Mouse (Mus musculus) kidney, adult 8-10 months (tissue): ENCODE results near the gene Clpx.
A peak's percentile ranks its signal among the peaks of the same experiment; 100 is the strongest.
"Not testable (repeated sequence)": the region's sequence is repeated elsewhere in the genome, so short reads cannot be mapped to it uniquely, and the experiment has no call there.

Source experiments
- DNase-seq, 2 experiments: peaks; one replicate each; pipeline ENCODE4 v3.0.0; 2022

The Clpx gene

DNA sequence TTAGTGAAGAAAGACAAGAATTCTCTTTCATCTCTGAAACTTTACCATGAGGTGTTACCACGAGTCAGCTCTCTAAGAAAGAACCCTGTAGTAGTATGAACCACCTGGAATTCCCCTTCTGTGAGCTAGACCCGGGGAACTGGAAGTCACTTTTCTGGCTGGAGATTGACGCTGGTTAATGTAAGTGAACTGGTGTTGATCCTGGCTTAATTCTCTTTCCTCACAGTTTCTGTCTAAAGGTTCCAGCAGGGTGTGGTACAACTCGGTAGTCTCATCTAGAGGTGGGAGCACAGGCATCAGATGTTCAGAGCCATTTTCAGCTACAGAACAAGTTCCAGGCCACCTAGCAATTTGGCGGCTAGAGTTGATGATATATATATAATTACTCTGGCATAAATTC is 941 bp upstream of the Clpx start:
- DNase-seq = no peak

DNA sequence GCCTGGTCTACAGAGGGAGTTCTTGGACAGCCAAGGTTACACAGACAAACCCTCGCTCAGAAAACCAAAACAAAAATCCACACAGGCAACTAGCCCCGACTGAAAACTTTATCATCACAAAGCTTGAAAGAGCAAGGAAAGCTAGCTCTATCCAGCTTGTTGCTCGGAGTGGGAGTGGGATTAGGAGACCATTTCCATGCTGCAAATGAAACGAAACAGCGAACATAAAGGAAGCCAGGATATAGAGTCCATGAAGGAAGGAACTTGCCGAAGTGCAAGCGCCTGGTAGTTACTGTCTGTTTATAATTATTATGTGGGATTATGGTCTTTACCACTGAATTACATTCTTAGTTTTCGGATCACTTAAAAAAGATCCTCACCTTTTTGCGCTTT is 484 bp upstream of the Clpx start:
- no peak for DNase-seq

DNA sequence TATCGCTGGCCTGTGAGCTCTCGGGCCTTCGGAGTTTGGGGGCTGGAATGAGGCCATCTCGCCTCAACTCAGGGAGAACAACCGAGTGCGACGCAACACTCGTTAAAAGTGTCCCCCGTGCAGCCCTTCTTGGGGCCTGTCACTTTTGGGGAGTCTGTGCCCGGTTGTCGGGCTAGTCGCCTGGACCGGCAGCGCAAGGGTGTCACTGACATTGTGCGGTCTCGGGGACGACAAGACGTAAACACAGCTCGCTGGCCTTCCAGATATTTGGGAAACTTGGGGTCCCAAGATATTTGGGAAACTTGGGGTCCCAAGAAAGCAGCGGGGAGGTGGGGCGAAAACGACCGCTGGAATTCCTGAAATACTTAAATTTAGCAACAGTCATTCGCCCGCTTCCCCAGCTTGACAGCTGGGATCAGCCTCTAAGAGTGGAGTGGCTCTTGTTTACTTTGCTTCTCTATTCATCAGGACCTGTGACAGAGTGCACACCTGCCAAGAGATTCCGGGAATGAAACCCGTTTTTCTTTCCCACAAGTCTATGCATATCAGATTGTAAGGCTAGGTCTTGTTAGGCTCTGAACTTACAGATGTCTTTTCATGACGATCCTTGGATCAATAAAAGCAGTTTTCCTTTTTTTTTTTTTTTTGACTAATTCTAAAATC is 787 bp downstream of the Clpx start:
- no peak for DNase-seq

DNA sequence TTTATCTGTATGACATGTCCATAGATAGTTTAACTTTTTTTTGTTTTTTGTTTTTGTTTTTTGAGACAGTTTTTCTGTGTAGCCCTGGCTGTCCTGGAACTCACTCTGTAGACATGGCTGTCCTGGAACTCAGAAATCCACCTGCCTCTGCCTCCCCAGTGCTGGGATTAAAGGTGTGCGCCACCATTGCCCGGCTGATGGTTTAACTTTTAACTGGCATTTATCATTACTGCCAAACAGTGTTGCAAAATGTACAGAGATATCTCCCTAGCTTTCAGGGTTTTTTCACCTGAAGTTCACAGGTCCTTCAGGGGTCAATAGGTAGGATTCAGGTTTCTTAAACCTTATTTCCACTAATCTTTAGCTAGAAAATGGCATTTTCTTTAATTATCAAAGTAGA is 3.0 kb downstream of the Clpx start:
- DNase-seq = peak in 1 of 2 experiments; percentile 43

DNA sequence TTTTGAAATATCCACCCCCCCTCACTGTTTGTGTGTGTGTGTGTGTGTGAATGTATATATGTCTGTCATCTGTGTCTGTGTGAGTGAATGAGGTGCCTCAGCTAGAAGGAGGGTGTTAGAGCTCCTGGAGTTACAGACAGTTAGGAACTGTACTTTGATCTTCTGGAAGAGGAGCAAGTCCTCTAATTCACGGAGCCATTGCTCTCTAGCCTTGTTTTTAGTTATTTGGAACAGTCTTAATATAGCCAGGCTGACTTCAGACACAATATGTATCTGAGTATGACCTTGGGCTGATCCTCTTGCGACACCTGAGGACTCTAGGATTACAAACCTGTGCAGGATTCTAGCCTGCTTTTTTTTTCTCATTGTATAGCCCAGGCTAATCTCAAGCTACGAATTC is 4.7 kb downstream of the Clpx start:
- DNase-seq = no peak

- no peak for DNase-seq
Observed at GRCm38 (mm10) chr9:65299650-65300049, 5.6 kb downstream of the Clpx start.

- DNase-seq = no peak
Observed at GRCm38 (mm10) chr9:65302327-65302983, 8.4 kb downstream of the Clpx start.

GRCm38 (mm10) chr9:65303586-65303985 is 9.5 kb downstream of the Clpx start:
- no peak for DNase-seq

DNA sequence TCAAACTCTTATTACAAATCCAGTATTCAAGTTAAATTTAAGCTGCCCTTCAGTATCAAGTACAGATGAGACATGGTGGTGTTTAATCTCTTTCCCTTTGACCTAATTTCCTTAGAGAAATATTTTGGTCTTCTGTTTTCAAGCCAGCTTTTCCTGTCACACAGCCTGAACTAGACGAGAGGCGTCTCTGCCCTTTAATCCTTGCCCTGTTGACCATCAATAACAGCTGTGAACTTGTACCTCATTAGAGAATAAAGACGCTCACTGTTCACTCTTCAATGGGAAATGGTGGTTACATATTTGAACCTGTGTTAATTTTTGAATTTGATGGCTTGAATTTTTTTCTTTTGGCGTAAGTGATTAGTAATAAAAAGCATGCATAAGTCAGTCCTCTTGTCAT is 10.2 kb downstream of the Clpx start:
- peak; percentile 53 to 72 for DNase-seq

GRCm38 (mm10) chr9:65306672-65307071 is 12.6 kb downstream of the Clpx start:
- peak; percentile 64 to 80 for DNase-seq

DNA sequence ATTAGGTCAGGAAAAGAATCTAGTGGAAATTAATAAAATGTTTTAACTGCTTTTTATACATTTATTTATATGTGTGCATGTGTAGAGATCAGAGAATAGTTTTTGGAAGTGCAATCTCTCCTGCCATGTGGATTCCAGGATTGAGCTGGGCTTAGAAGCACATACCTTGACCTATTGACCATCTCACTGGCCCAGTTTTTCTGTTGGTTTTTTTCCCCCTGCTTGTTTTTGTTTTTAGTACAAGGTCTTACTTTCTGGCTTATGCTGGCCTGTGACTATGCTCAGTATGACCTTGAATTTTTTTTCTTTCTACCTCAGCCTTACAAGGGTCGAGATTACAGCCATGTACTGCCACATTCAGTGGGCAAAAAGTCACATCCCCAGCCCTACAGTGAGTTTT is 14.0 kb downstream of the Clpx start:
- no peak for DNase-seq

DNA sequence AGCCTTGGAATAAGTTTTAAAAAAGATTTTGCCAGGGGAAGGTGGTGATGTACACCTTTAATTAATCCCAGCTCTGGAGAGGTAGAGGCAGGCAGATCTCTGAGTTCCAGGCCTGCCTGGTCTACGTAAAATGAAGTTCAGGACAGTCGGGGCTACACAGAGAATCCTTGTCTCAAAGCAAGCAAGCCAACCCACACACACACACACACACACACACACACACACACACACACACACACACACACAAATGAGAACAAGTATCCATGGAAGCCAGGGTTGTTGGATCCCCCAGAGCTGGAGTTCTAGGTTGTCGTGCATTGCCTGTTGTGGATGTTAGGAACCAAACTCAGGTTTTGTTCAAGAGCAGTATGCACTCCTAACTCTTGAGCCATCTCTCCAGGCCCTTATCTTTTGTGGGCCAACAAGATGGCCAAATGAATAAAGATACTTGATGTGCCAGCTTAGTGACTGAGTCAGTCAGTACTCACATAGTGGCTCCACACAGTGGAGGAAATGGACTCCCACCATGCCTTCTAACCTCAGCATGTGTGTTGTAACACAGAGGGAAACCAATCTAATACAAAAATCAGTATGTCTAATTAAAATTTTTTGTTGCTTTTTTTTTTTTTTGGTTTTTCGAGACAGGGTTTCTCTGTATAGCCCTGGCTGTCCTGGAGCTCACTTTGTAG is 18.8 kb downstream of the Clpx start:
- DNase-seq = no peak

DNA sequence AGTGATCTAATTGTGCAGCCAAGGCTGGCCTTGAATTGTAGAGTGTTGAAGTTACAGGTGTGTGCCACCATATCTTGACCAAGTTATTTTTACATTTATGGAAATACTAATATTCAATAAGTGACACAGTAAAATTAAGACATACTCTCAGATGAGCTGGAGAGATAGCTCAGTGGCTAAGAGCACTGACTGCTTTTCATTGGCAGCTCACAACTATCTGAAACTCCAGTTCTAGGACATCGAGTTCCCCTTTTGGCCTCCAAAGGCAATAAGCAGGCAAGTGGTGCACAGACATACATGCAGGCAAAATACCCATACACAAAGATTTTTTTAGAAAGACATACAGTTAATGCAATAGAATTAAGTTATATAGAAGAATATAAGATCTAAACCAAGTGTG is 19.8 kb downstream of the Clpx start:
- no peak for DNase-seq

GRCm38 (mm10) chr9:65322255-65322900 is 28.3 kb downstream of the Clpx start:
- no peak for DNase-seq

DNA sequence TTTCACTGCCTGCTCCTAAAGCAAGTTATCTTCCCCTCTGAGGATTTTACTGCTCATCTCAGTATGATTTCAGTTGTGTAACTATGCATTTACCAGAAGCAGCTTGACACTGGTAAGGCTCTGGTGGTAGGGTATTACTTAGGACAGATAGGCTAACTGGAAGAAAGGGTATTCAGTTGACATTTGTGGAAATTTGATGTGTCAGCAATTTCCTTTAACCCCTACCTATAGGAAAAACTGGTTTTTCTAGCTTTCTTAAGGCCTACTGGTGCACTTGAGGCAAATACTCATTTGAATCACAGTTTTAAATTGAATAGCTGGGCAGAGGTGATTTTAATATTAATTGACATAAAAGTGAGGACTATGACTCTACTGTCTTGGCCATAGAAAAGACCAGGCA is 31.9 kb downstream of the Clpx start:
- DNase-seq = no peak

DNA sequence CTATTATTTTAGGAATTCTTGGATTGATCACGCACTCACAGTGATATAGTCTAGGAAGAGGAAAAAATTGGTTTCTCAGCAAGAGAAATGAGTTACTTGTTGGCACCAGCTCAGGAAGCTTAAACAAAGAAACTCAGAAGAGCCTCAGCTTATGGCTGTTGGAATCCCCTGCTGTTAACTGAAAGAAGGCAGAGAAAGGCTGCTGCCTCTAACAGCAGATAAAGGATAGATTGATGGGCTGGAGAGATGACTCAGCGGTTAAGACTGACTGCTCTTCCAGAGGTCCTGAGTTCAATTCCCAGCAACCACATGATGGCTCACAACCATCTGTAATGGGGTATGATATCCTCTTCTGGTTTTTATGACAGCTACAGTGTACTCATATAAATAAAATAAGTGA is 33.3 kb downstream of the Clpx start:
- no peak for DNase-seq

DNA sequence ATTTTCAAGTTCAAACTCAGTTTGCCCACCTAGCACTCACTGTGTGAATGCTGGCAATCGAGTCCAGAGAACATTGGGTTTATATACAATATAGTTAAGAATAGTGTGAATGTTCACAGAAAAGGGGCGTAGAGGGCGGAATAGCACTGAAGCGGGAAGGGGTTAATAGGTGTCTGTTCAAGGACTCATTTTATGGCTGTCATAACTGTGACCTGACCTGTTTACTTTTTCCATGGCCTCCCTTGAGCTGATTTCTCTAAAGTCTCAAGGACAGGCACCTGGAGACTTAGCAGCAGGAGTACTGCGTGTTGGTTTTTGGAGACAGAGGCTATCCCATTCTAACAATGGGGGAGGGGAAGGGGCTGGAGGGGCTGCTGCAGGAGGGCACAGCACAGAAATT is 39.9 kb downstream of the Clpx start:
- DNase-seq = no peak

- no peak for DNase-seq
Observed at GRCm38 (mm10) chr9:65339146-65339545, 45.1 kb downstream of the Clpx start.

- no peak for DNase-seq
Observed at GRCm38 (mm10) chr9:65340414-65340813, 46.4 kb downstream of the Clpx start.

GRCm38 (mm10) chr9:65345439-65345838 is 51.4 kb downstream of the Clpx start:
- not testable (repeated sequence) for DNase-seq

- peak; percentile 95 to 96 for DNase-seq
Observed at GRCm38 (mm10) chr9:65345854-65346475, 51.9 kb downstream of the Clpx start, which contains the start of gene Pdcd7. TSS of gene Pdcd7 (plus strand) at chr9:65346104.

GRCm38 (mm10) chr9:65346476-65347111 is 52.5 kb downstream of the Clpx start:
- DNase-seq = peak; percentile 20 to 31
